Comparison of ENCODE assay signal across 24 mouse cellular contexts in the genomic region with DNA sequence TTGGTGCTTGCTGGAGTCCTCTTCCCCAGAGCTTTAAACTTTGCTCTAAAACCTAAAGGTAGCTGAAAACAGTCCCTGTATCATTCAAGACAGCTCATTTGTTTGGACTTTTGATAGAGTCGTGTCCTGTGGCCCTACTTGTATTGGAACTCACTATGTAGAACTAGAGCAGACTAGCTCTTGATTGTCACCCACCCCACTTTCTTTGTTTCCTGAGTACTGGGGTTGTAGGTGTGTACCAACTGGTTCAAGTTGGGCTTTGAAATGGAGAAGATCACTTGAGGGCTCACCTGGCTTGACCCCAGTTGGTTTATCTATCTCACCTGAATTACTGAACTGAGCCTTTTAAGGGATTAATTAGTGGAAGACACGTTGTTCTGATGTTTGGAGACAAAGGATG. TPM values are rescaled to one million over a fixed set of nuclear protein-coding genes. Genes with fewer than 3 reads are reported as not detected.
"Had no signal": no experiment of that assay in that cellular context is flagged by ENCODE, and none has a peak within 500 bp of the region (broad histone marks: within the 10 kb centered on the region; RNA-seq: fewer than 3 reads in every experiment).

No protein-coding gene starts in this region.

- H3K9ac ChIP-seq: liver, postnatal 0 days; lung, embryonic 15.5 days; midbrain, embryonic 12.5 days; midbrain, embryonic 15.5 days; neural tube, embryonic 12.5 days; stomach, embryonic 15.5 days had no signal

- H3K4me3 ChIP-seq: lung, embryonic 15.5 days; midbrain, embryonic 10.5 days; midbrain, embryonic 12.5 days; midbrain, embryonic 15.5 days; neural tube, embryonic 12.5 days; stomach, embryonic 15.5 days had no signal

- H3K4me1 ChIP-seq: lung, embryonic 15.5 days; midbrain, embryonic 10.5 days; midbrain, embryonic 12.5 days; midbrain, embryonic 15.5 days; neural tube, embryonic 12.5 days; stomach, embryonic 15.5 days had no signal

- H3K27ac ChIP-seq: lung, embryonic 15.5 days; midbrain, embryonic 10.5 days; midbrain, embryonic 12.5 days; midbrain, embryonic 15.5 days; neural tube, embryonic 12.5 days; stomach, embryonic 15.5 days; stomach, postnatal 0 days had no signal

- H3K4me2 ChIP-seq: lung, embryonic 15.5 days; midbrain, embryonic 12.5 days; midbrain, embryonic 15.5 days; neural tube, embryonic 12.5 days; stomach, embryonic 15.5 days had no signal

- ATAC-seq: liver, postnatal 0 days; lung, postnatal 0 days; midbrain, embryonic 15.5 days had no signal

- DNase-seq: liver, postnatal 0 days; lung, adult 2 months; lung, postnatal 14 days; lung, postnatal 4 days; right cerebral cortex, postnatal 14 days; thymus, adult 2 months; thymus, postnatal 25 days; thymus, postnatal 4 days had no signal

- H3K36me3 ChIP-seq: lung, embryonic 15.5 days; midbrain, embryonic 10.5 days; midbrain, embryonic 12.5 days; midbrain, embryonic 15.5 days; neural tube, embryonic 12.5 days; stomach, embryonic 15.5 days had no signal

- H3K9me3 ChIP-seq: lung, embryonic 15.5 days; midbrain, embryonic 10.5 days; midbrain, embryonic 12.5 days; midbrain, embryonic 15.5 days; neural tube, embryonic 12.5 days; stomach, embryonic 15.5 days had no signal

- H3K27me3 ChIP-seq: lung, embryonic 15.5 days; midbrain, embryonic 12.5 days; midbrain, embryonic 15.5 days; neural tube, embryonic 12.5 days; stomach, embryonic 15.5 days had no signal

RNA-seq across cellular contexts. Expression of a gene that starts 11.8 kb away (rescaled TPM):
- total RNA-seq: megakaryocyte, adult 5-6 weeks; megakaryocyte-erythroid progenitor cell, adult 5-6 weeks; midbrain, postnatal 0 days; monocyte, adult 5-6 weeks; neutrophil, adult 5-6 weeks had no signal
- polyA plus RNA-seq: liver, postnatal 0 days; lung, adult 2 months; lung, embryonic 15.5 days; lung, postnatal 0 days; midbrain, embryonic 10.5 days; midbrain, embryonic 12.5 days; midbrain, embryonic 15.5 days; midbrain, postnatal 0 days; neural tube, embryonic 12.5 days; neural tube, embryonic 14.5 days; spleen, adult 2 months; stomach, embryonic 15.5 days; stomach, postnatal 0 days; thymus, adult 2 months; urinary bladder, adult 2 months had no signal

RNA-seq across cellular contexts. Expression of a gene that starts 31.1 kb away (rescaled TPM):
- total RNA-seq: megakaryocyte, adult 5-6 weeks; megakaryocyte-erythroid progenitor cell, adult 5-6 weeks; midbrain, postnatal 0 days; monocyte, adult 5-6 weeks; neutrophil, adult 5-6 weeks had no signal
- polyA plus RNA-seq: lung, adult 2 months; lung, embryonic 15.5 days; lung, postnatal 0 days; midbrain, embryonic 10.5 days; midbrain, embryonic 12.5 days; midbrain, embryonic 15.5 days; midbrain, postnatal 0 days; neural tube, embryonic 12.5 days; neural tube, embryonic 14.5 days; spleen, adult 2 months; stomach, embryonic 15.5 days; thymus, adult 2 months; urinary bladder, adult 2 months had no signal

RNA-seq across cellular contexts. Expression of a gene that starts 46.1 kb away (rescaled TPM):
- total RNA-seq: megakaryocyte, adult 5-6 weeks; megakaryocyte-erythroid progenitor cell, adult 5-6 weeks; midbrain, postnatal 0 days; monocyte, adult 5-6 weeks had no signal
- polyA plus RNA-seq: lung, adult 2 months; lung, embryonic 15.5 days; lung, postnatal 0 days; midbrain, embryonic 10.5 days; midbrain, embryonic 12.5 days; midbrain, embryonic 15.5 days; midbrain, postnatal 0 days; neural tube, embryonic 12.5 days; neural tube, embryonic 14.5 days; spleen, adult 2 months; stomach, embryonic 15.5 days; stomach, postnatal 0 days; thymus, adult 2 months had no signal
